Mouse (Mus musculus) liver, embryonic 14.5 days (tissue): ENCODE measurements around the gene Fyn.
A peak's percentile ranks its signal among the peaks of the same experiment; 100 is the strongest.

Experiments
- CTCF ChIP-seq: IDR thresholded peaks from 2 replicates; pipeline ENCODE4 v1.5.1; 2016; ENCODE audit warnings: antibody characterized with exemption, low read depth, control low read depth
- EP300 ChIP-seq: IDR thresholded peaks from 2 replicates; pipeline ENCODE4 v1.6.1; 2016; ENCODE audit warnings: antibody characterized with exemption, low read depth

DNA sequence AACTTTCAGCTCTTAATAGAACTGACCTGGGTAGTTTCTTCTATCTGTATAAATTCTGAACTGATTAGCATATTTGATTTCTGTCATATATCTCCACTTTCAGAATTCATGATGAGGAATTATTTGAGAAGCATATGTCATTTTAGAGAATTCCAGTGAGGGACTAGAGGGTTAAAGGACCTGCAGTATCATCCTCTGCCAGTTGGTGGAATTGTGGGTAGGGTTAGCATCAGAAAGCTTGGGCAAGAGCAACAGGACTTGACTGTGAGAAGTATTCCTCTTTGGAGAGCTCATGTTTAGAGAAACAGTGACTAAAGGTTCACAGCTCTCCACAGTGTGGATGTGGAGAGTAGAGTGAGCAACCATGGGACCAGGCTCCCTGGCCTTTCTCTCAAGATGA, 75.3 kb downstream of the Fyn start:
- TF ChIP-seq CTCF (0 out of 2 replicates have a peak, but pooled peaks have one; percentile 11), EP300 (no peak)
